Mouse (Mus musculus) kidney, adult 2 months (tissue): ENCODE measurements around the gene Gm10717.
"Not testable (repeated sequence)": the region's sequence is repeated elsewhere in the genome, so short reads cannot be mapped to it uniquely, and the experiment has no call there.

Source experiments
- CTCF ChIP-seq: fragments of 200-500 bp; conservative IDR thresholded peaks from 2 replicates; pipeline ENCODE4 v1.5.1; 2011; ENCODE audit warnings: low read depth, mild to moderate bottlenecking, control low read depth, low read length, moderate library complexity, mixed read lengths; ENCODE audit not compliant: insufficient read depth, insufficient read length
- POLR2A ChIP-seq: fragments of 200-500 bp; IDR thresholded peaks from one replicate; pipeline ENCODE4 v1.6.1; 2011; ENCODE audit warnings: low read depth, low read length, control low read depth

- not testable (repeated sequence) for TF ChIP-seq CTCF, POLR2A
These were observed 24.7 kb upstream of the Gm10717 start, which contains the start of gene Gm10722 for GRCm38 (mm10) chr9:3000445-3000972.
